Mouse (Mus musculus): ENCODE measurements around the gene Mdfi. TPM values are rescaled to one million over a fixed set of nuclear protein-coding genes. Genes with fewer than 3 reads are reported as not detected.
A peak's percentile ranks its signal among the peaks of the same experiment; 100 is the strongest.

Gene Mdfi
- total RNA-seq, 2 experiments from 2014 or later: 1.0 to 1.1 TPM

GRCm38 (mm10) chr17:47802806-47803205 lies 31.7 kb downstream of the Mdfi start:
- no peak for DNase-seq

GRCm38 (mm10) chr17:47797383-47797782 lies 37.1 kb downstream of the Mdfi start:
- no peak for DNase-seq

- no peak for DNase-seq
Observed at GRCm38 (mm10) chr17:47796968-47797367, 37.5 kb downstream of the Mdfi start.

- no peak for DNase-seq
Observed at GRCm38 (mm10) chr17:47796156-47796816, 38.2 kb downstream of the Mdfi start.

GRCm38 (mm10) chr17:47795446-47795845 lies 39.0 kb downstream of the Mdfi start:
- no peak for DNase-seq

- peak; percentile 75 for DNase-seq
Observed at GRCm38 (mm10) chr17:47793377-47793776, 41.1 kb downstream of the Mdfi start.

GRCm38 (mm10) chr17:47792098-47792863 lies 42.2 kb downstream of the Mdfi start:
- no peak for DNase-seq

GRCm38 (mm10) chr17:47788996-47789395 lies 45.5 kb downstream of the Mdfi start:
- no peak for DNase-seq

GRCm38 (mm10) chr17:47788306-47788705 lies 46.2 kb downstream of the Mdfi start:
- no peak for DNase-seq

- DNase-seq: no peak
Observed at GRCm38 (mm10) chr17:47787632-47788031, 46.9 kb downstream of the Mdfi start.

GRCm38 (mm10) chr17:47784411-47784810 lies 50.1 kb downstream of the Mdfi start:
- DNase-seq: no peak

GRCm38 (mm10) chr17:47783445-47784223 lies 50.9 kb downstream of the Mdfi start:
- no peak for DNase-seq

- DNase-seq: no peak
Observed at GRCm38 (mm10) chr17:47782486-47782885, 52.0 kb downstream of the Mdfi start.

GRCm38 (mm10) chr17:47780470-47780869 lies 54.0 kb downstream of the Mdfi start:
- DNase-seq: no peak

- DNase-seq: no peak
Observed at GRCm38 (mm10) chr17:47777141-47777540, 57.4 kb downstream of the Mdfi start.

- DNase-seq: no peak
Observed at GRCm38 (mm10) chr17:47773604-47774003, 60.9 kb downstream of the Mdfi start.

GRCm38 (mm10) chr17:47769389-47770299 lies 64.8 kb downstream of the Mdfi start:
- no peak for DNase-seq

GRCm38 (mm10) chr17:47768707-47769276 lies 65.7 kb downstream of the Mdfi start:
- peak; percentile 76 for DNase-seq

GRCm38 (mm10) chr17:47767456-47768141 lies 66.9 kb downstream of the Mdfi start:
- no peak for DNase-seq

- no peak for DNase-seq
Observed at GRCm38 (mm10) chr17:47767081-47767455, 67.4 kb downstream of the Mdfi start.
